Mouse (Mus musculus) forebrain, embryonic 11.5 days (tissue): ENCODE data around the gene Trim54. TPM values are rescaled to one million over a fixed set of nuclear protein-coding genes. Genes with fewer than 3 reads are reported as not detected.

Experiments
- ATAC-seq: fragments of 200-750 bp; cut with Nextera tagmentation; replicated peaks from 2 replicates; pipeline ENCODE4 v1.8.0; 2017; ENCODE audit warnings: moderate TSS enrichment; ENCODE audit not compliant: low FRiP score
- DNase-seq: peaks from one replicate; pipeline ENCODE4 v3.0.0-alpha.2; 2017; ENCODE audit warnings: low spot score
- H3K27ac ChIP-seq: fragments of 300-500 bp; sonication (generic); 2 replicates; pipeline ENCODE4 v1.5.1; 2014; ENCODE audit warnings: low read depth, low read length
- H3K27me3 ChIP-seq: fragments of 300-500 bp; sonication (generic); 2 replicates; pipeline ENCODE4 v1.6.1; 2014; ENCODE audit warnings: mild to moderate bottlenecking, low read length, mixed read lengths; ENCODE audit not compliant: control insufficient read depth, insufficient read depth
- H3K36me3 ChIP-seq: fragments of 300-500 bp; sonication (generic); 2 replicates; pipeline ENCODE4 v1.6.1; 2014; ENCODE audit warnings: mild to moderate bottlenecking, low read length, moderate library complexity, mixed read lengths; ENCODE audit not compliant: control insufficient read depth, insufficient read depth
- H3K4me1 ChIP-seq: fragments of 300-500 bp; sonication (generic); replicated peaks from 2 replicates; pipeline ENCODE4 v1.6.1; 2014; ENCODE audit warnings: low read length, mixed read lengths; ENCODE audit not compliant: control insufficient read depth, insufficient read depth
- H3K4me2 ChIP-seq: fragments of 300-500 bp; sonication (generic); 2 replicates; pipeline ENCODE4 v1.6.1; 2014; ENCODE audit warnings: low read depth, mild to moderate bottlenecking, low read length, moderate library complexity, mixed read lengths; ENCODE audit not compliant: severe bottlenecking
- H3K4me3 ChIP-seq: fragments of 300-500 bp; sonication (generic); 2 replicates; pipeline ENCODE4 v1.5.1; 2014; ENCODE audit warnings: low read depth, low read length
- H3K9ac ChIP-seq: fragments of 300-500 bp; sonication (generic); 2 replicates; pipeline ENCODE4 v1.6.1; 2014; ENCODE audit warnings: low read length
- H3K9me3 ChIP-seq: fragments of 300-500 bp; sonication (generic); 2 replicates; pipeline ENCODE4 v1.6.1; 2016; ENCODE audit warnings: low read length, mixed read lengths; ENCODE audit not compliant: control insufficient read depth
- WGBS: fragments of 180-500 bp; shearing (Covaris S2); extraction: QIAGEN DNeasy Blood & Tissue Kit; methylation state at CpG from one replicate; pipeline ENCODE4 v1.1.7; 2014; 5-methylcytosine and 5-hydroxymethylcytosine counted together
- polyA plus RNA-seq: library from polyadenylated mRNA; unstranded; fragments of >200 nt; fragmentation: Nextera tagmentation; extraction: Ambion mirVana; gene quantifications from 2 replicates; pipeline ENCODE4 v1.2.1, GENCODE M21; 2014

The Trim54 gene
- polyA plus RNA-seq, 1 experiment from 2014 or later = not detected

GRCm38 (mm10) chr5:31094100-31094798 is 22.3 kb upstream of the Trim54 start:
- no peak for DNase-seq
- no peak overlapping the region for H3K27ac ChIP-seq
- H3K9me3 ChIP-seq = no peaks in the 10 kb centered on the region
- peak overlapping the region; percentile 17; the same call in 1 of the 2 replicates for H3K4me3 ChIP-seq
- no peak for ATAC-seq
- H3K4me2 ChIP-seq = peak overlapping the region; percentile 35; the same call in 1 of the 2 replicates
- peaks cover 71% of the 10 kb centered on the region for H3K27me3 ChIP-seq
- no peaks in the 10 kb centered on the region for H3K36me3 ChIP-seq
- peaks cover 19% of the 10 kb centered on the region for H3K4me1 ChIP-seq
- WGBS = 2% methylated on average over 29 of the region's 29 CpGs
- H3K9ac ChIP-seq = no peak overlapping the region

DNA sequence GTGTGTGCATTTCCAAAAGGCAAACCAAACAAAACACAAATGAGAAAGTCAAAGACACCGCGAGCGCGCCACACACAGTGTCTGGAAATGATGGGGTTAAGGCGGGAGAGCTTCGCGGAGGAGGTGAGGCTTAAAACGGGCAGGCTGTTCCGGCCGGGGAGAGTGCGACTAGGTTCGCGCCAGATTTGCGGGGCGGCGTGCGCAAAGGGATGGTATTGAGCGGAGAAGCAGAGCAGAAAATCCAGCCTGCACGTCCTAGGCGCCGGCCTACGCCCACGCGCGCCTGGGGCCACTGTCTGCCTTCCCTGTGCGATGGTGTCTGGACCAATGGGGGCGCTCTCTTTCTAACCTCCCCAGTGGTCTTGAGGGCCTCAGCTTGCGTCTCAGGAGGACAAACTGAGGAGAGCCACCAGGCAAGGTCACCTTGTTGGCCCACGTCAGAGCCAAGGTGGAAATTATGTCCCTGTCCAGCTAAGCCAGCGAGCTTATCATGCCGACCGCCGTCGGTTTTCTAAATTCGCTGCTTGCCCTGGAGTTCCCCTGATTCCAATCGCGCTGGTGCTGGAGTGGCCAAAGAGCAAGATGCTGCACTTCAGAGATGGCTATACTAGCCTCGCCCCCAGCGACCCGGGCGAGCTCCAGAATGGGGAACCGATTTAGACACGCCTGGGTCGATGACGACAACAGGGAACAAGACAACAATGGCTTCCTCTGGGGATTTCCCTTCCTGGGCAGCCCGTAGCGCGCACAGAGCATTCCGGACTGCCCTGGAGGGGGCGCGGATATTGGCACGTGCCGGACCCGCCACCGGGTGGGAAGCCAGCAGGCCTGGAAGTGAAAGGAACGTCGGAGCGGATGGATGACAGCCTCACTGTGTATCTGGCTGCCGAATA is 21.5 kb upstream of the Trim54 start:
- under 1% methylated on average over 59 of the region's 59 CpGs for WGBS
- H3K27me3 ChIP-seq = peaks cover 69% of the 10 kb centered on the region
- H3K4me1 ChIP-seq = peaks cover 19% of the 10 kb centered on the region
- H3K4me3 ChIP-seq = peak overlapping the region; percentile 17
- DNase-seq (no peak), ATAC-seq (no peak)
- H3K4me2 ChIP-seq = peak overlapping the region; percentile 35; the same call in 1 of the 2 replicates
- no peaks in the 10 kb centered on the region for H3K36me3 ChIP-seq
- no peak overlapping the region for H3K27ac ChIP-seq
- no peaks in the 10 kb centered on the region for H3K9me3 ChIP-seq
- no peak overlapping the region for H3K9ac ChIP-seq

DNA sequence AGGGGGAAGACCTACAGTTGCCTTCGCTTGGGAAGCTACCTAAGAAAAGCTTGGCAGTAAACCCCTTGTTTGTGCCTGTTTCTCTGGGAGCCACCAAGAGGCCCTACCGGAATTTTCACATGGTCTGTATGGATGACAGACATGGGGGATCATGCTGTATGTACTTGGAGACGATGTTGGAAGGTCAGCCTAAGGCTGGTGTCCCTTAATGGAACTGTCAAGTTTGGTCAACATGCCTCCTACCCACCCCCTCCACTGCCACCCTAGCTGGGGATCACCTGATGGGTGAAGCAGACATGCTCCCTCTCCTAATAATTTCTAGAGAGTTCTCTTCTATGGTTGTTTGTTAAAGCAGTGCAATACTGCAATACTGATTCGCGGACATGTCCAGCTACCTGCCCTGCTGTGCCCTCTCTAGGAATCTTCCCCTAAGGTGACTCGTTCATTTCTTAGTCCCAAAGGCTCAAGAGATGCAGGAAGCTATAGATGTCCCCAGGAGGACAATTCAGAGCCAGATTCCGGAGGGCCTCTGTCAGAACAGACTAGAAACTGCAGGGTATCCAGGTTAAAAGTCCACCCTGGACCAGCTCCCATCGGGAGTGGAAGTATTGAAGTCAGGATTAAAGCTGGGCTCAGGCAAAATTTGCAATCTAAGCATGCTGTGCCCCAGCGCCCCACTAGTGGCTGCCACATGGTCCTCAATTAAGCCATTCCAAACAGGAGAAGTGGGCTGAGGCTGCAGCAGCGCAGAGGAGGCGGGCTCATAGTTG is 20.6 kb upstream of the Trim54 start:
- Histone ChIP-seq H3K27me3 (peaks cover 61% of the 10 kb centered on the region), H3K9ac (no peak overlapping the region), H3K27ac (no peak overlapping the region), H3K4me3 (peak overlapping the region; percentile 17; the same call in 1 of the 2 replicates), H3K4me2 (no peak overlapping the region; the same call in 1 of the 2 replicates), H3K4me1 (peaks cover 19% of the 10 kb centered on the region), H3K36me3 (no peaks in the 10 kb centered on the region), H3K9me3 (no peaks in the 10 kb centered on the region)
- DNase-seq (no peak), ATAC-seq (no peak)
- 24% methylated on average over 11 of the region's 11 CpGs for WGBS

- ATAC-seq (no peak), DNase-seq (no peak)
- Histone ChIP-seq H3K27ac (no peak within 1 kb of the TSS), H3K27me3 (no peaks in the 10 kb centered on the region), H3K4me2 (no peak within 1 kb of the TSS), H3K9me3 (no peaks in the 10 kb centered on the region), H3K4me3 (no peak within 1 kb of the TSS), H3K4me1 (no peaks in the 10 kb centered on the region), H3K9ac (no peak within 1 kb of the TSS), H3K36me3 (no peaks in the 10 kb centered on the region)
- WGBS = 88% methylated on average over 9 of the region's 9 CpGs
Observed at GRCm38 (mm10) chr5:31105814-31106335, 10.6 kb upstream of the Trim54 start, which contains the start of gene Dnajc5g. TSS of gene Dnajc5g (plus strand) at chr5:31106285.

DNA sequence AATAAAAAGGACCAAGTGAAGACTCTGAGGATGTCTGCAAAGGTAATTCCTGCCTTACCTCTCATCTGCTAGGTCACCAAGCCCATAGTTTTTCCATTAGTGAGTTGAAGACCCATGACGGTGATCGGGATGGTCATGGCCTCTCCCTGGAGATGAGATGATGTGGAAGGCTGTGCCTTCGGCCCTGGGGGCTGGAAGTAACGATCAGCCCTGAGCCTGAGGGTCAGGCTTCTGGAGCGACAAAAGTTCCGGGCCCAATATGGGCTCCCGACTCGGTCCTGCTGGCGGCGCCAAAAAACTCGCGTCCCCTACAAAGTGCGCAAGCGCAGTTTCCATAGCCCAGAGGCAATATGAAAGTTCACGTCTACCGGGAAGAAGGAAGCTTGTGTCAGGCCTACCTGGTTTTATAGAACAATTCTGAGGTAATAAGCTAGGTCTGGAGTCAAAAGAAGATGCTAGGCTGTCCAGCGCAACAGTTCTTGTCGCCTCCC is 8.5 kb upstream of the Trim54 start, which contains the start of gene Slc30a3:
Gene Slc30a3 (minus strand): TSS at position 238 of the 491 bp plus-strand sequence.
- ATAC-seq (no peak), DNase-seq (no peak)
- H3K27ac ChIP-seq = no peak within 1 kb of the TSS
- no peak within 1 kb of the TSS for H3K9ac ChIP-seq
- H3K9me3 ChIP-seq = no peaks in the 10 kb centered on the region
- no peak within 1 kb of the TSS for H3K4me2 ChIP-seq
- H3K36me3 ChIP-seq = no peaks in the 10 kb centered on the region
- H3K4me3 ChIP-seq = no peak within 1 kb of the TSS
- no peaks in the 10 kb centered on the region for H3K27me3 ChIP-seq
- no peaks in the 10 kb centered on the region for H3K4me1 ChIP-seq
- WGBS = 91% methylated on average over 18 of the region's 18 CpGs

GRCm38 (mm10) chr5:31110781-31111180 is 5.7 kb upstream of the Trim54 start:
- ATAC-seq (no peak), DNase-seq (no peak)
- no peaks in the 10 kb centered on the region for H3K36me3 ChIP-seq
- H3K4me3 ChIP-seq = no peak overlapping the region
- no peak overlapping the region for H3K27ac ChIP-seq
- no peak overlapping the region for H3K4me2 ChIP-seq
- no peaks in the 10 kb centered on the region for H3K9me3 ChIP-seq
- H3K4me1 ChIP-seq = no peaks in the 10 kb centered on the region
- WGBS = 47% methylated on average over 7 of the region's 7 CpGs
- H3K27me3 ChIP-seq = no peaks in the 10 kb centered on the region
- H3K9ac ChIP-seq = no peak overlapping the region

DNA sequence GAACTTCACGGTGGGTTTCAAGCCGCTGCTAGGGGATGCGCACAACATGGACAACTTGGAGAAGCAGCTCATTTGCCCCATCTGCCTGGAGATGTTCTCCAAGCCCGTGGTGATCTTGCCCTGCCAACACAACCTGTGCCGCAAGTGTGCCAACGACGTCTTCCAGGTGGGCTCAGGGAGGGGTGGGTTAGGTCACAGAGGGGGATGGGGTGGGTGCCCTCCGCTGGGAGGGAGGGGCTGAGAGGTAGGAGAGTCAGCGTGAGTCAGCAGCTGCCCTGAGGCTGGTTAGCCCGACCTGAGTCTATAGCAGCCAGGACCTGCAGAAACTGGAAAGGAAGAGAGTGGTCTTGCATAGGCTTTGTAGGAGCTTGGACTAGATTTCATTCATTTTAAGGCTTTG is 400 bp downstream of the Trim54 start:
- H3K4me1 ChIP-seq = no peaks in the 10 kb centered on the region
- H3K9me3 ChIP-seq = no peaks in the 10 kb centered on the region
- H3K9ac ChIP-seq = no peak overlapping the region
- no peak overlapping the region for H3K4me3 ChIP-seq
- H3K27ac ChIP-seq = no peak overlapping the region
- no peaks in the 10 kb centered on the region for H3K36me3 ChIP-seq
- H3K27me3 ChIP-seq = no peaks in the 10 kb centered on the region
- DNase-seq = no peak
- ATAC-seq = no peak
- 32% methylated on average over 10 of the region's 10 CpGs for WGBS
- no peak overlapping the region for H3K4me2 ChIP-seq

- DNase-seq (no peak), ATAC-seq (no peak)
- no peak overlapping the region for H3K9ac ChIP-seq
- no peak overlapping the region for H3K4me3 ChIP-seq
- H3K4me2 ChIP-seq = no peak overlapping the region
- WGBS = 89% methylated on average over 8 of the region's 8 CpGs
- no peaks in the 10 kb centered on the region for H3K36me3 ChIP-seq
- H3K27ac ChIP-seq = no peak overlapping the region
- no peaks in the 10 kb centered on the region for H3K9me3 ChIP-seq
- no peaks in the 10 kb centered on the region for H3K27me3 ChIP-seq
- no peaks in the 10 kb centered on the region for H3K4me1 ChIP-seq
Observed at GRCm38 (mm10) chr5:31121111-31121510, 4.6 kb downstream of the Trim54 start.
